Mouse (Mus musculus) forebrain, embryonic 10.5 days (tissue): ENCODE measurements around the gene Lzic. TPM values are rescaled to one million over a fixed set of nuclear protein-coding genes. Genes with fewer than 3 reads are reported as not detected.

ENCODE experiments used
- DNase-seq: peaks from one replicate; pipeline ENCODE4 v3.0.0-alpha.2; 2017; ENCODE audit warnings: low spot score; ENCODE audit errors: extremely low spot score
- H3K27ac ChIP-seq: fragments of 300-500 bp; sonication (generic); 2 replicates; pipeline ENCODE4 v1.5.1; 2016; ENCODE audit warnings: mild to moderate bottlenecking
- H3K27me3 ChIP-seq: fragments of 300-500 bp; sonication (generic); 2 replicates; pipeline ENCODE4 v1.6.1; 2016; ENCODE audit warnings: mild to moderate bottlenecking; ENCODE audit not compliant: poor library complexity, severe bottlenecking
- H3K36me3 ChIP-seq: fragments of 300-500 bp; sonication (generic); replicated peaks from 2 replicates; pipeline ENCODE4 v1.6.1; 2016; ENCODE audit warnings: mild to moderate bottlenecking, moderate library complexity
- H3K4me1 ChIP-seq: fragments of 300-500 bp; sonication (generic); 2 replicates; pipeline ENCODE4 v1.6.1; 2016
- H3K4me3 ChIP-seq: fragments of 300-500 bp; sonication (generic); 2 replicates; pipeline ENCODE4 v1.5.1; 2016; ENCODE audit warnings: mild to moderate bottlenecking, moderate library complexity
- H3K9me3 ChIP-seq: fragments of 300-500 bp; sonication (generic); 2 replicates; pipeline ENCODE4 v1.6.1; 2016; ENCODE audit warnings: mild to moderate bottlenecking, moderate library complexity
- WGBS: fragments of 180-500 bp; shearing (Covaris S2); methylation state at CpG from one replicate; pipeline ENCODE4 v1.1.7; 2016; 5-methylcytosine and 5-hydroxymethylcytosine counted together
- polyA plus RNA-seq: library from polyadenylated mRNA; unstranded; fragments of >200 nt; fragmentation: Nextera tagmentation; extraction: Ambion mirVana; gene quantifications from 2 replicates; pipeline ENCODE4 v1.2.1, GENCODE M21; 2016

Gene Lzic
- polyA plus RNA-seq, 1 experiment from 2014 or later = 51.8 TPM

- H3K4me1 ChIP-seq = peaks cover 23% of the 10 kb centered on the region
- no peak for DNase-seq
- no peaks in the 10 kb centered on the region for H3K9me3 ChIP-seq
- no peaks in the 10 kb centered on the region for H3K27me3 ChIP-seq
- WGBS = 95% methylated on average over 14 of the region's 14 CpGs
- H3K27ac ChIP-seq = no peak overlapping the region
- H3K36me3 ChIP-seq = peaks cover 80% of the 10 kb centered on the region
- H3K4me3 ChIP-seq = no peak overlapping the region
Observed at GRCm38 (mm10) chr4:149489415-149490240, 4.6 kb downstream of the Lzic start.

GRCm38 (mm10) chr4:149491151-149491550 lies 6.1 kb downstream of the Lzic start:
- Histone ChIP-seq H3K27me3 (no peaks in the 10 kb centered on the region), H3K27ac (no peak overlapping the region), H3K4me1 (peaks cover 24% of the 10 kb centered on the region), H3K36me3 (peaks cover 93% of the 10 kb centered on the region), H3K4me3 (no peak overlapping the region), H3K9me3 (no peaks in the 10 kb centered on the region)
- DNase-seq = no peak
- WGBS = 98% methylated on average over 3 of the region's 3 CpGs

- peaks cover 96% of the 10 kb centered on the region for H3K36me3 ChIP-seq
- DNase-seq = peak; percentile 45
- no peaks in the 10 kb centered on the region for H3K9me3 ChIP-seq
- 13% methylated on average over 2 of the region's 2 CpGs for WGBS
- H3K4me1 ChIP-seq = peaks cover 35% of the 10 kb centered on the region
- H3K27me3 ChIP-seq = no peaks in the 10 kb centered on the region
- H3K4me3 ChIP-seq = no peak overlapping the region
- peak overlapping the region; percentile 81 for H3K27ac ChIP-seq
Observed at GRCm38 (mm10) chr4:149496612-149497011, 11.6 kb downstream of the Lzic start.

- Histone ChIP-seq H3K9me3 (no peaks in the 10 kb centered on the region), H3K36me3 (peaks cover 88% of the 10 kb centered on the region), H3K4me1 (peaks cover 33% of the 10 kb centered on the region), H3K27ac (no peak overlapping the region), H3K4me3 (no peak overlapping the region), H3K27me3 (no peaks in the 10 kb centered on the region)
- WGBS = 75% methylated on average over 8 of the region's 8 CpGs
- no peak for DNase-seq
Observed at GRCm38 (mm10) chr4:149498901-149499300, 13.9 kb downstream of the Lzic start.

- no peaks in the 10 kb centered on the region for H3K9me3 ChIP-seq
- peaks cover 79% of the 10 kb centered on the region for H3K36me3 ChIP-seq
- H3K4me3 ChIP-seq = no peak overlapping the region
- H3K27me3 ChIP-seq = no peaks in the 10 kb centered on the region
- DNase-seq = no peak
- no peak overlapping the region for H3K27ac ChIP-seq
- WGBS = 91% methylated on average over 5 of the region's 5 CpGs
- peaks cover 42% of the 10 kb centered on the region for H3K4me1 ChIP-seq
Observed at GRCm38 (mm10) chr4:149499790-149500189, 14.8 kb downstream of the Lzic start.

- Histone ChIP-seq H3K27ac (peak overlapping the region; percentile 81), H3K36me3 (peaks cover 37% of the 10 kb centered on the region), H3K27me3 (0 out of 2 replicates have a peak, but pooled peaks cover 7% of the 10 kb centered on the region), H3K4me1 (peaks cover 22% of the 10 kb centered on the region), H3K9me3 (no peaks in the 10 kb centered on the region), H3K4me3 (peak overlapping the region; percentile 6; the same call in 1 of the 2 replicates)
- WGBS = 78% methylated on average over 5 of the region's 5 CpGs
- DNase-seq = no peak
Observed at GRCm38 (mm10) chr4:149504363-149504762, 19.3 kb downstream of the Lzic start.

GRCm38 (mm10) chr4:149504858-149505257 lies 19.8 kb downstream of the Lzic start:
- Histone ChIP-seq H3K4me1 (peaks cover 22% of the 10 kb centered on the region), H3K9me3 (no peaks in the 10 kb centered on the region), H3K36me3 (peaks cover 32% of the 10 kb centered on the region), H3K4me3 (peak overlapping the region; percentile 6; the same call in 1 of the 2 replicates), H3K27me3 (0 out of 2 replicates have a peak, but pooled peaks cover 7% of the 10 kb centered on the region), H3K27ac (peak overlapping the region; percentile 81)
- 11% methylated on average over 3 of the region's 3 CpGs for WGBS
- DNase-seq = peak; percentile 26

GRCm38 (mm10) chr4:149505261-149505967 lies 20.4 kb downstream of the Lzic start:
- no peaks in the 10 kb centered on the region for H3K9me3 ChIP-seq
- peaks cover 22% of the 10 kb centered on the region for H3K4me1 ChIP-seq
- peak overlapping the region; percentile 81; the same call in 1 of the 2 replicates for H3K27ac ChIP-seq
- 34% methylated on average over 15 of the region's 15 CpGs for WGBS
- H3K4me3 ChIP-seq = no peak overlapping the region
- H3K27me3 ChIP-seq = 0 out of 2 replicates have a peak, but pooled peaks cover 7% of the 10 kb centered on the region
- peaks cover 27% of the 10 kb centered on the region for H3K36me3 ChIP-seq
- DNase-seq = peak; percentile 65

GRCm38 (mm10) chr4:149506904-149507303 lies 21.9 kb downstream of the Lzic start:
- peaks cover 31% of the 10 kb centered on the region for H3K4me1 ChIP-seq
- H3K36me3 ChIP-seq = peaks cover 12% of the 10 kb centered on the region
- H3K9me3 ChIP-seq = no peaks in the 10 kb centered on the region
- H3K4me3 ChIP-seq = no peak overlapping the region
- DNase-seq = no peak
- WGBS = 87% methylated on average over 3 of the region's 3 CpGs
- H3K27ac ChIP-seq = no peak overlapping the region
- 0 out of 2 replicates have a peak, but pooled peaks cover 7% of the 10 kb centered on the region for H3K27me3 ChIP-seq

GRCm38 (mm10) chr4:149511221-149511646 lies 26.2 kb downstream of the Lzic start:
- 0 out of 2 replicates have a peak, but pooled peaks cover 7% of the 10 kb centered on the region for H3K27me3 ChIP-seq

GRCm38 (mm10) chr4:149512072-149512471 lies 27.0 kb downstream of the Lzic start:
- no peak overlapping the region for H3K4me3 ChIP-seq
- no peak for DNase-seq
- 92% methylated on average over 7 of the region's 7 CpGs for WGBS
- H3K4me1 ChIP-seq = peaks cover 10% of the 10 kb centered on the region
- no peak overlapping the region for H3K27ac ChIP-seq
- no peaks in the 10 kb centered on the region for H3K9me3 ChIP-seq
- no peaks in the 10 kb centered on the region for H3K36me3 ChIP-seq
- 0 out of 2 replicates have a peak, but pooled peaks cover 3% of the 10 kb centered on the region for H3K27me3 ChIP-seq

More at GRCm38 (mm10) chr4:149511221-149511646, 26.2 kb downstream of the Lzic start:
- no peak for DNase-seq
- WGBS = 67% methylated on average over 6 of the region's 6 CpGs
- Histone ChIP-seq H3K4me3 (no peak overlapping the region), H3K9me3 (no peaks in the 10 kb centered on the region), H3K4me1 (peaks cover 10% of the 10 kb centered on the region), H3K27ac (no peak overlapping the region), H3K36me3 (no peaks in the 10 kb centered on the region)

GRCm38 (mm10) chr4:149515706-149516105 lies 30.7 kb downstream of the Lzic start:
- peaks cover 5% of the 10 kb centered on the region; the same call in 1 of the 2 replicates for H3K27me3 ChIP-seq
- H3K4me1 ChIP-seq = peaks cover 45% of the 10 kb centered on the region
- 91% methylated on average over 5 of the region's 5 CpGs for WGBS

More at GRCm38 (mm10) chr4:149515706-149516105, 30.7 kb downstream of the Lzic start:
- Histone ChIP-seq H3K4me3 (no peak overlapping the region), H3K36me3 (no peaks in the 10 kb centered on the region), H3K9me3 (no peaks in the 10 kb centered on the region), H3K27ac (no peak overlapping the region)
- no peak for DNase-seq
